Mouse (Mus musculus): Measurements from ENCODE around the gene Ick.
"Not testable (repeated sequence)": the region's sequence is repeated elsewhere in the genome, so short reads cannot be mapped to it uniquely, and the experiment has no call there.

Gene Ick

DNA sequence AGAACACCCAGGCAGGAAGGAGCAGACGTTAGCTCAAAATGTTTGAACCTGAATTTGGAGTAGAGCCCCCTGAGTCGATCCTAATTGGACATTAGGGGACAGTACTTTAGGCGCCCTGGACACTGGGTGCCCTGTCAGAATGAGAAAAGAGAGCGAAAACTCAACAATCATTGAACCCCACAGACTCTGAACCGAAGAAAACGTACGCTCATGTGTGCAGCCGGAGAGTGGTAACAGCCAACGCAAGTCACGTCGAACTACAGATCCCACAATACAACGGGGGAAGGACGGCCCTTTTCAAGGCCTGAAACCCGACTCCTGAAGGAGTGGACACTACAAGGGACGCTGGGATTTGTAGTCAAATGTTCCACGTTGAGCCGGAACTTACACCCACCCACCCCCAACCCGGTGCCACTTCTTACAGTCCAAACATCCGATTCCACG lies at the start of gene Ick, which contains the start of gene Fbxo9:
Gene Ick, plus strand, starts transcription at position 397 of the 444 bp plus-strand sequence.
Gene Fbxo9, minus strand, starts transcription at position 270 of the 444 bp plus-strand sequence.
- DNase-seq (ENCODE audit: low read depth, low spot score), result peak; percentile 96

GRCm38 (mm10) chr9:78059525-78060120 lies 49.4 kb upstream of the Ick start:
- no peak for DNase-seq (ENCODE audit: low read depth, low spot score)

DNA sequence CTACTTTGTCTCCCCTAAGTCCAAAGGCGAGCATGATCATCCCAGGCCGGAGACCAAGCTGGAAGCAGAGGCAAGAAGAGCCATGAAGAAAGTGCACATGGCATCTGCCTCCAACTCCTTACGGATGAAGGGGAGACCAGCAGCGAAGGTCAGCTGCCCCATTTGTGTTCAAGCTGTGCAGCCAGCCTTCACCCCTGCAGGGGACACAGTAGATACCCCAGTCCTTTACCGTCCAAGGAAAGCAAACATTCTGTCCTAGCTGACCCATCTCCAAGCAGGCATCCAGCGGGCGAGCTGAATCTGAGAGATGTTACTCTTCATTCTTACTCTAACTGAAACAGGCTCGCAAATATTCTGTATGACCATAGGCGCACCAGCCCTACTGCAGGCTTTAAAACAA lies 46.6 kb upstream of the Ick start:
- DNase-seq (ENCODE audit: low read depth, low spot score), result no peak

GRCm38 (mm10) chr9:78064121-78064520 lies 44.9 kb upstream of the Ick start:
- DNase-seq (ENCODE audit: low read depth, low spot score), result no peak

DNA sequence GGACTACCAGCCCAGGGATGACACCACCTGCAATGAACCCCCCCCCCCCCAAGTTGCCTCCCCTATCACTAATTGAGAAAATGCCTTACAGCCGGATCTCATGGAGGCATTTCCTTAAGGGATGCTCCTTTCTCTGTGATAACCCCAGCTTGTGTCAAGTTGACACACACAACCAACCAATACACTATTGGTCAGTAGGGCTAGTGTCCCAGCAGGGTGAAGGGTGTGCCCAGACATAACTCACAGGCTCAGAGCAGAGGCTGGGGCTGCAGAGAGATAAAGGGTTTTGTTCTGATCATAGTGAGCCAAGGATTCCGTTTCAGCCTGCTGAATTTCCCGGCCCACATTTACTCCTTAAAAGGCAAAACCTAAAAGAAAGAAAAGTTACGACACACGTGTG lies 38.5 kb upstream of the Ick start:
- DNase-seq (ENCODE audit: low read depth, low spot score), result no peak

GRCm38 (mm10) chr9:78071626-78072025 lies 37.4 kb upstream of the Ick start:
- no peak for DNase-seq (ENCODE audit: low read depth, low spot score)

DNA sequence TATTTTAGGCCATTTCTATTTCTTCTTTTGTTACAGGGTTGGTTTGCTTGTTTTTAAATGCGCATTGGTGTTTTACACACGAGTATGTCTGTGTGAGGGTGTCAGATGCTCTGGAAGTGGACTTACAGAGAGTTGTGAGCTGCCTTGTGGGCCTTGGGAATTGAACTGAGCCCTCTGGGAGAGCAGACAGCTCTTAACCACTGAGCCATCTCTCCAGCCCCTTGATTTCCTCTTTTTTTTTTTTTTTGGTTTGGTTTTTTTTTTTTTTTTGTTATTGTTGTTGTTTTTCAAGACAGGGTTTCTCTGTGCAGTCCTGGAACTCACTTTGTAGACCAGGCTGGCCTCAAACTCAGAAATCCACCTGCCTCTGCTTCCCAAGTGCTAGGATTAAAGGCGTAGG lies 35.7 kb upstream of the Ick start:
- DNase-seq (ENCODE audit: low read depth, low spot score), result not testable (repeated sequence)

GRCm38 (mm10) chr9:78073713-78074340 lies 35.2 kb upstream of the Ick start:
- DNase-seq (ENCODE audit: low read depth, low spot score), result peak; percentile 43

DNA sequence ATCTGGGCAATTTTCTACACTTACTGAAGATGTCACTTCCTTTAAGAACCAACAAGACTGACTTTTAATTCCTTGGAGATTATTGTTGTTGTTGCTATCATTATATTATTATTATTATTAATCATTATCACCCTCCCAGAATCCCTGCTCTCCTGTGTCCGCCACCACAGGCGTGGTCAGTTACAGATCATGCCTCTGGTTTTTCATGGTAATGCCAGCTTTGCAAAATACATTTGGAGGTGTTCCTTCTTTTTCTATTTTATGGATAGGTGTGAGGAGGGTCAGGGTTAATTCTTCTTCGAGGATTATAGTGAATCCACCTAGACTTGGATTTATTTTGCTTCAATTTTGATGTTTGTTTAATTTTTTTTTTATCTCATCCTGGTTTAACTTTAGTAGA lies 33.7 kb upstream of the Ick start:
- DNase-seq (ENCODE audit: low read depth, low spot score), result no peak

DNA sequence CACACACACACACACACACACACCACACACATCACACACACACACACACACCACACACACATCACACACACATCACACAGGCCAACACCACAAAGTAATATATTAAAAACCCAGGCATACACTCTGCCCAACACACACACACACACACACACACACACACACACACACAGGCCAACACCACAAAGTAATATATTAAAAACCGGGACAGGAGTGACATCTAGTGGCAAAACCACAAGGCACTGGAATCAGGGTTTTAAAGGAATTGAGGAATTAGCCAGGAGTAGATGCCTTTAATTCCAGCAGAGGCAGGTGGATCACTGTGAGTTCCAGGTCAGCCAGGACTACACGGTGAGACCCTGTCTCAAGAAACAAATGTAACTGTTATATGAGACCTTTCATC lies 30.8 kb upstream of the Ick start:
- DNase-seq (ENCODE audit: low read depth, low spot score), result peak; percentile 9

GRCm38 (mm10) chr9:78081835-78082234 lies 27.2 kb upstream of the Ick start:
- no peak for DNase-seq (ENCODE audit: low read depth, low spot score)

- DNase-seq (ENCODE audit: low read depth, low spot score), result no peak
These were observed 24.7 kb upstream of the Ick start for GRCm38 (mm10) chr9:78084341-78084740.

- no peak for DNase-seq (ENCODE audit: low read depth, low spot score)
These were observed 23.2 kb upstream of the Ick start for GRCm38 (mm10) chr9:78085722-78086287.

DNA sequence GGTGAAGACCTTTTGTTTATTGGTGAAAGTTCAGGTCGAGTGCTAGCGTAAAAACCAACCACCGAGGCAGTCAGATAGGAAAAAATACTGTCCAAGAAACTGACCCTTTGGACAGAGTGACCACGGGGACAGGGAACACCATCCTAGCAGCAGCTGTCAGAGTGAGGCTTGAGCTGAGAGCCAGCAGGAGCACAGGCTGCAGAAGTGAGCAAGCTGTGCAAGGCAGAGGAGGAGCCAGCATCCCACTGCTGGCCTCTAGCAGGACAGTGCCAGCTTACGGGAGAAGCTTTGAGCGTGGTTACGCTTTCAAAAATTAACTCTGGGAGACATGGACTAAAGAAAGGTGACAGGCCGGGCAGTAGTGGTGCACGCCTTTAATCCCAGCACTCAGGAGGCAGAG lies 21.2 kb upstream of the Ick start:
- DNase-seq (ENCODE audit: low read depth, low spot score), result no peak

DNA sequence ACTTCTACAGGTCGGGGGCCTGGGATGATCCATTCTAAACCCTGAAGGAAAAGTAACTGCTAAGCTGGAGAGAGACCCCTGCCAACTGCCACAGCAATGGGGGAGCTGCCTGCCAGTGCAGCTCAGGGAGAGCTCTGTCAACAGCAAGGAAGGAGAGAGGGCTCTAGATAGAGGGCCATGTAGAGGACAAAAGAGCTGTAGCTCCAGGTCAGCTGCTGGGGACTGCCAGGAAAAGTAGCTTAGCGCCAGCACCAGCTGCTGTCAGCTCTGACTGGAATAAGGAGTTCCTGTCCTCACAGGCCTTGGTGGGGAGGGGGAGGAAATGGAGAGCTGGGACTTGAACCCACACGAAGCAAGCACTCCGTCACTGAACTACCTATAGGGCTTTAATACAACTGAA lies 20.5 kb upstream of the Ick start:
- no peak for DNase-seq (ENCODE audit: low read depth, low spot score)

- DNase-seq (ENCODE audit: low read depth, low spot score), result no peak
These were observed 20.0 kb upstream of the Ick start for GRCm38 (mm10) chr9:78088971-78089370.

- DNase-seq (ENCODE audit: low read depth, low spot score), result no peak
These were observed 19.1 kb upstream of the Ick start for GRCm38 (mm10) chr9:78089906-78090305.

GRCm38 (mm10) chr9:78090596-78090995 lies 18.4 kb upstream of the Ick start:
- no peak for DNase-seq (ENCODE audit: low read depth, low spot score)

- DNase-seq (ENCODE audit: low read depth, low spot score), result no peak
These were observed 13.3 kb upstream of the Ick start for GRCm38 (mm10) chr9:78095686-78096085.

GRCm38 (mm10) chr9:78096376-78096775 lies 12.6 kb upstream of the Ick start:
- DNase-seq (ENCODE audit: low read depth, low spot score), result peak; percentile 52

DNA sequence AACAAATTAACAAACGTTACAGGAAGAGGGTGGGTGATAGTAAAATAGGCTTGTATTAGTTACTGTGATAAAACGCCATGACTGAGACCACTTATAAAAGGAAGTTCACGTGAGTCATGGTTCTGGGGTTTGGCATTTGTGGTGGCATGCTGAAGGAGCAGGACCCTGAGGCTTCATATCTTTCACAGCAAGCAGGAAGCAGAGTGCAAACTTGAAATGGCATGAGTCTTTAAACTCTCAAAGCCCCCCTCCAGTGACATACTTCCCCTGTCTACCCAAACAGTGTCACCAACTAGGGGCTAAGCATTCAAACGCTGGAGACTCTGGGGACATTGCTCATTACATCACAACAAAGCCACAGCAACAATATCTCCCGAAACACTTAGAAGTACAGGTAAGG lies 8.0 kb upstream of the Ick start:
- DNase-seq (ENCODE audit: low read depth, low spot score), result peak; percentile 19

DNA sequence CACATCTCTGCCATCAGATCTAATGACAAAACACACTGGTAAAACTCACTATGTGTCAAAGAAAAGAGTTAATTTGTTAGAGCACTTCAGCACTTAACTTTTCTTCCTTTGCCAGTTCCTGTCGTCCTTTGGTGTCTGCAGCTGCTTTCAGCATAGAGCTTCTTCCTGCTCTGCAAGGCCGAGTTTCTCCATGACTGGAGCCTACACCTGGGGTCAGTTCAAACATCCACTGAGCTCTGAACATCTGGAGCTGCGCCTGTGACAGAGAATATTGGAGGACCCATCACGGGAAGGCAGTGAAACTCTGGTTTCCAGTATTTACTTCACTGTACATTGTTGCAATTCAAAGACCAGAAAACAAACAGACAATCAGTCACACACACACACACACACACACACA lies 7.6 kb upstream of the Ick start:
- peak; percentile 14 for DNase-seq (ENCODE audit: low read depth, low spot score)

DNA sequence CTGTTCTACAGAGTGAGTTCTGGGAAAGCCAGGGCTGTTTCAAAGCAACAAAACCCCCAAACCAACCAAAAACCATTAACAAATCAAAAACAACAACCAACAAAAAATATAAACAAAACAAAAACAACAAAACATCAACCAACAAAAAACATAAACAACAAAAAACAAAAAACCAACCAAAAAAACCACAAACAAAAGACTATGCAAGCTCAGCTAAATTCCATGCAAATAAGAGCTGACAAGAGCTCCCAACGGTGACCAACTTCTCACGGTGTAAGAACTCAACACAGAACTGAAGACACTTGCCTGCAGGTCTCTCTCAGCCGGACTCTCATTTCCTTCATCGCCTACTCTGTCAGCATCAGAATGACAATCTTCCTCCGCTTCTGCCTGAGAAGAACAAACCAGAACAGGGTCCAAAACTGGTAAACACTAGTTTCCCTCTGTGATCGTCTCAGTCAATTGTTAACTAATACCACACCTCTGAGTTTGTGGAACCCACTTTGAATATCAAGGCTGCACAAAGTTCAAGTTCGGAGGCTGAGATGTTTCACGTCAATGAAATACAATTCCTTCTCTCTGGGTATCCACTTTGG lies 4.9 kb upstream of the Ick start:
- DNase-seq (ENCODE audit: low read depth, low spot score), result no peak

Data from CD4-positive, CD25-positive, alpha-beta regulatory T cell, adult 2 months (primary cell).